Mouse (Mus musculus): ENCODE results near the gene Synpo2l.

- no peak for TF ChIP-seq CTCF (IDR thresholded peaks at IDR 0.05; ENCODE audit: borderline replicate concordance, extremely low read depth, insufficient read depth, insufficient read length)
- TF ChIP-seq POLR2A (IDR thresholded peaks at IDR 0.05; ENCODE audit: borderline replicate concordance, extremely low read depth, insufficient read depth, insufficient read length, poor library complexity, severe bottlenecking), result no peak
Observed at GRCm38 (mm10) chr14:20713832-20714231, 45.7 kb upstream of the Synpo2l start.

Measured in brain, embryonic 14.5 days (tissue).